8 mouse cellular contexts compared by ENCODE assay signal in genomic region chr3:61001852-61002586, GRCm38 (mm10). TPM values are rescaled to one million over a fixed set of nuclear protein-coding genes. Genes with fewer than 3 reads are reported as not detected.
DNase-seq lines count a peak whose midpoint lies in the region; ATAC-seq and TF ChIP-seq lines count a peak whose summit lies in the region.

No protein-coding gene starts in this region.

- H3K36me3 ChIP-seq in kidney, adult 2 months (ENCODE audit: control insufficient read depth, insufficient read depth, low read length), result no peaks in the 10 kb centered on the region
- H3K36me3 ChIP-seq in forebrain, embryonic 12.5 days (replicated peaks), result no peaks in the 10 kb centered on the region
- H3K36me3 ChIP-seq in small intestine, adult 2 months (ENCODE audit: control insufficient read depth, insufficient read depth, low read length), result peaks cover 2% of the 10 kb centered on the region; the same call in 1 of the 2 replicates

- H3K4me2 ChIP-seq in forebrain, embryonic 12.5 days, result peak overlapping the region; percentile 93

- H3K4me3 ChIP-seq in kidney, adult 2 months (ENCODE audit: insufficient read depth, low read depth, low read length), result peak overlapping the region; percentile 73
- H3K4me3 ChIP-seq in forebrain, embryonic 12.5 days (replicated peaks), result peak overlapping the region; percentile 67
- H3K4me3 ChIP-seq in small intestine, adult 2 months (ENCODE audit: low read depth, low read length), result peak overlapping the region; percentile 85

- H3K27ac ChIP-seq in kidney, adult 2 months (ENCODE audit: insufficient read depth, low read depth, low read length), result no peak overlapping the region
- no peak overlapping the region for H3K27ac ChIP-seq in forebrain, embryonic 12.5 days
- peak overlapping the region; percentile 96 for H3K27ac ChIP-seq in small intestine, adult 2 months (ENCODE audit: insufficient read depth, low read depth, low read length)

- in situ Hi-C loops in Patski (cut with MboI; ENCODE audit: low pct_unique_long_range_greater_than_20kb), result no loop called here

- no peak for TF ChIP-seq CTCF in kidney, adult 2 months (conservative IDR thresholded peaks at IDR 0.05; ENCODE audit: insufficient read depth, insufficient read length, low read depth, low read length)
- no peak for TF ChIP-seq CTCF in Patski (IDR thresholded peaks at IDR 0.05)
- no peak for TF ChIP-seq CTCF in small intestine, adult 2 months (IDR thresholded peaks at IDR 0.05; ENCODE audit: extremely low read depth, insufficient read length, insufficient replicate concordance, low read depth, low read length)

- ATAC-seq in Patski, result peak; percentile 37
- peak; percentile 54; the same call in 1 of the 2 replicates for ATAC-seq in forebrain, embryonic 12.5 days (ENCODE audit: low FRiP score)

- WGBS in kidney, adult 2 months, result 6% methylated on average over 20 of the region's 20 CpGs
- 2% methylated on average over 20 of the region's 20 CpGs for WGBS in forebrain, embryonic 12.5 days
- WGBS in small intestine, adult 2 months, result 2% methylated on average over 20 of the region's 20 CpGs

- no peaks in the 10 kb centered on the region; the same call in 1 of the 2 replicates for H3K27me3 ChIP-seq in kidney, adult 2 months (replicated peaks; ENCODE audit: control insufficient read depth, insufficient read depth, low read length)
- peaks cover 68% of the 10 kb centered on the region for H3K27me3 ChIP-seq in Patski
- H3K27me3 ChIP-seq in forebrain, embryonic 12.5 days, result peaks cover 25% of the 10 kb centered on the region
- no peaks in the 10 kb centered on the region for H3K27me3 ChIP-seq in small intestine, adult 2 months (ENCODE audit: control insufficient read depth, insufficient read depth, low read length)

- TF ChIP-seq POLR2A in kidney, adult 2 months (IDR thresholded peaks at IDR 0.05; ENCODE audit: low read depth, low read length), result no peak
- TF ChIP-seq POLR2A in small intestine, adult 2 months (IDR thresholded peaks at IDR 0.05; ENCODE audit: low read depth, low read length), result no peak

- no peak for DNase-seq in kidney, adult 2 months
- DNase-seq in kidney, postnatal 25 days, result no peak
- DNase-seq in Patski (ENCODE audit: low read depth, low spot score), result no peak
- DNase-seq in liver, result peak; percentile 50
- DNase-seq in natural killer cell, adult 2 months (ENCODE audit: low spot score in 2 of 2), result no peak
- no peak for DNase-seq in MN1 (ENCODE audit: low spot score)

- CTCF ChIA-PET in Patski (lab: Charles Lee), result no interaction called here

- POLR2A ChIA-PET in Patski (lab: Charles Lee), result no interaction called here

- H3K9ac ChIP-seq in forebrain, embryonic 12.5 days, result peak overlapping the region; percentile 59

- H3K9me3 ChIP-seq in forebrain, embryonic 12.5 days, result no peaks in the 10 kb centered on the region

- H3K4me1 ChIP-seq in kidney, adult 2 months (ENCODE audit: control insufficient read depth, insufficient read depth, low read length), result 0 out of 2 replicates have a peak, but pooled peaks cover 4% of the 10 kb centered on the region
- H3K4me1 ChIP-seq in forebrain, embryonic 12.5 days, result peaks cover 14% of the 10 kb centered on the region
- no peaks in the 10 kb centered on the region; the same call in 1 of the 2 replicates for H3K4me1 ChIP-seq in small intestine, adult 2 months (ENCODE audit: control insufficient read depth, insufficient read depth, insufficient read length, low read length)

RNA-seq across cellular contexts. Expression of gene P2ry1, which starts 0.6 kb away (rescaled TPM):
- 3.3 and 3.7 TPM in 2 replicates for polyA plus RNA-seq in kidney, adult 2 months (2012; rRNA removed)
- 0.10 TPM for polyA plus RNA-seq in Patski (2021)
- polyA plus RNA-seq in forebrain, embryonic 12.5 days (2016; fragmentation: Nextera tagmentation; extraction: Ambion mirVana), result 3.8 and 4.8 TPM in 2 replicates
- 10.8 and 21.1 TPM in 2 replicates for polyA plus RNA-seq in small intestine, adult 2 months (2012; rRNA removed)
